ENCODE assay signal across 17 mouse cellular contexts in genomic region chr8:114877234-114877633, GRCm38 (mm10).
DNase-seq lines count a peak whose midpoint lies in the region; ATAC-seq and TF ChIP-seq lines count a peak whose summit lies in the region.
"Had no signal": no experiment of that assay in that cellular context is flagged by ENCODE, and none has a peak within 500 bp of the region (broad histone marks: within the 10 kb centered on the region; RNA-seq: fewer than 3 reads in every experiment).

No protein-coding gene starts in this region.

- no peak for DNase-seq in heart, embryonic 10.5 days (ENCODE audit: low spot score)
- DNase-seq in heart, adult 2 months = no peak
- no peak for DNase-seq in kidney, postnatal 10 days
- DNase-seq in neural tube, embryonic 10.5 days (ENCODE audit: extremely low spot score, low spot score) = no peak
- DNase-seq in gastrocnemius, postnatal 14 days = no peak
- DNase-seq: cerebellum, adult 9-10 months; kidney, postnatal 14 days; layer of hippocampus, adult 9-11 months; lung, postnatal 4 days had no signal

- no peak for TF ChIP-seq CTCF in heart, adult 2 months (IDR thresholded peaks at IDR 0.05)

- ATAC-seq in kidney, embryonic 14.5 days (ENCODE audit: low FRiP score, low TSS enrichment) = no peak
- no peak for ATAC-seq in neural tube, embryonic 12.5 days (ENCODE audit: low FRiP score, low read depth)
- no peak for ATAC-seq in liver, embryonic 15.5 days (ENCODE audit: insufficient read depth)
- ATAC-seq: forebrain, embryonic 15.5 days had no signal

- peak overlapping the region; percentile 74 for H3K27ac ChIP-seq in heart, embryonic 10.5 days
- H3K27ac ChIP-seq in heart, adult 2 months = no peak overlapping the region
- H3K27ac ChIP-seq in kidney, embryonic 14.5 days (ENCODE audit: low read depth, low read length) = peak overlapping the region; percentile 63; the same call in 1 of the 2 replicates
- H3K27ac ChIP-seq in neural tube, embryonic 12.5 days = no peak overlapping the region
- H3K27ac ChIP-seq in liver, embryonic 15.5 days (replicated peaks) = peak overlapping the region; percentile 92; the same call in 1 of the 2 replicates
- H3K27ac ChIP-seq: forebrain, embryonic 15.5 days; midbrain, embryonic 12.5 days had no signal

- no peak overlapping the region for H3K9ac ChIP-seq in heart, adult 2 months (ENCODE audit: low read depth, low read length)
- H3K9ac ChIP-seq in kidney, embryonic 14.5 days (ENCODE audit: low read depth, low read length) = no peak overlapping the region
- no peak overlapping the region for H3K9ac ChIP-seq in neural tube, embryonic 12.5 days
- no peak overlapping the region for H3K9ac ChIP-seq in liver, embryonic 15.5 days
- H3K9ac ChIP-seq: forebrain, embryonic 15.5 days; hindbrain, embryonic 15.5 days; midbrain, embryonic 12.5 days had no signal

- H3K4me3 ChIP-seq in heart, embryonic 10.5 days = no peak overlapping the region
- no peak overlapping the region for H3K4me3 ChIP-seq in heart, adult 2 months
- H3K4me3 ChIP-seq in kidney, embryonic 14.5 days (ENCODE audit: low read length) = no peak overlapping the region
- no peak overlapping the region for H3K4me3 ChIP-seq in neural tube, embryonic 12.5 days
- H3K4me3 ChIP-seq in liver, embryonic 15.5 days (replicated peaks) = no peak overlapping the region
- H3K4me3 ChIP-seq: forebrain, embryonic 15.5 days; hindbrain, embryonic 15.5 days; midbrain, embryonic 12.5 days; myocyte had no signal

- WGBS in heart, embryonic 10.5 days = 67% methylated on average over 10 of the region's 10 CpGs
- WGBS in heart, adult 2 months = 83% methylated on average over 10 of the region's 10 CpGs
- WGBS in kidney, embryonic 14.5 days = 79% methylated on average over 10 of the region's 10 CpGs
- WGBS in neural tube, embryonic 12.5 days = 77% methylated on average over 10 of the region's 10 CpGs
- 54% methylated on average over 10 of the region's 10 CpGs for WGBS in liver, embryonic 15.5 days (ENCODE audit: insufficient replicate concordance)

- no peak for TF ChIP-seq EP300 in heart, adult 2 months (IDR thresholded peaks at IDR 0.05; ENCODE audit: insufficient read depth, low read depth, low read length)

- no peak for TF ChIP-seq POLR2A in heart, adult 2 months (IDR thresholded peaks at IDR 0.05; ENCODE audit: insufficient read depth, low read depth, low read length)

- no peaks in the 10 kb centered on the region for H3K9me3 ChIP-seq in heart, embryonic 10.5 days
- no peaks in the 10 kb centered on the region for H3K9me3 ChIP-seq in kidney, embryonic 14.5 days (ENCODE audit: control insufficient read depth, low read length)
- no peaks in the 10 kb centered on the region for H3K9me3 ChIP-seq in neural tube, embryonic 12.5 days
- no peaks in the 10 kb centered on the region for H3K9me3 ChIP-seq in liver, embryonic 15.5 days (replicated peaks)
- H3K9me3 ChIP-seq: forebrain, embryonic 15.5 days; hindbrain, embryonic 15.5 days; midbrain, embryonic 12.5 days had no signal

- intact Hi-C loops in heart, adult 2 months (cut with DNase I) = no loop called here
- intact Hi-C loops in gastrocnemius, postnatal 14 days (cut with DNase I; ENCODE audit: low total_unique reads) = no loop called here

- peak overlapping the region; percentile 5; the same call in 1 of the 2 replicates for H3K4me2 ChIP-seq in kidney, embryonic 14.5 days (replicated peaks; ENCODE audit: low read depth, low read length)
- H3K4me2 ChIP-seq in neural tube, embryonic 12.5 days (replicated peaks) = 0 out of 2 replicates have a peak overlapping the region, but pooled peaks have one; percentile 33
- no peak overlapping the region for H3K4me2 ChIP-seq in liver, embryonic 15.5 days
- H3K4me2 ChIP-seq: hindbrain, embryonic 15.5 days had no signal

- H3K27me3 ChIP-seq in heart, embryonic 10.5 days (ENCODE audit: insufficient read depth, poor library complexity, severe bottlenecking) = 0 out of 2 replicates have a peak, but pooled peaks cover 3% of the 10 kb centered on the region
- H3K27me3 ChIP-seq in heart, adult 2 months (ENCODE audit: control insufficient read depth, insufficient read depth, low read length) = no peaks in the 10 kb centered on the region
- no peaks in the 10 kb centered on the region for H3K27me3 ChIP-seq in kidney, embryonic 14.5 days (ENCODE audit: control insufficient read depth, insufficient read depth, low read length)
- peaks cover 5% of the 10 kb centered on the region; the same call in 1 of the 2 replicates for H3K27me3 ChIP-seq in neural tube, embryonic 12.5 days (replicated peaks)
- no peaks in the 10 kb centered on the region for H3K27me3 ChIP-seq in liver, embryonic 15.5 days
- H3K27me3 ChIP-seq: CH12.LX; hindbrain, embryonic 15.5 days had no signal

- H3K4me1 ChIP-seq in heart, embryonic 10.5 days = peaks cover 59% of the 10 kb centered on the region
- no peaks in the 10 kb centered on the region for H3K4me1 ChIP-seq in heart, adult 2 months (ENCODE audit: control insufficient read depth, insufficient read depth, low read length)
- H3K4me1 ChIP-seq in kidney, embryonic 14.5 days (ENCODE audit: control insufficient read depth, insufficient read depth, low read length) = peaks cover 31% of the 10 kb centered on the region
- peaks cover 28% of the 10 kb centered on the region for H3K4me1 ChIP-seq in neural tube, embryonic 12.5 days
- peaks cover 62% of the 10 kb centered on the region for H3K4me1 ChIP-seq in liver, embryonic 15.5 days (replicated peaks)

- H3K36me3 ChIP-seq in heart, embryonic 10.5 days = no peaks in the 10 kb centered on the region
- H3K36me3 ChIP-seq in heart, adult 2 months (ENCODE audit: control insufficient read depth, insufficient read depth, low read length) = no peaks in the 10 kb centered on the region
- no peaks in the 10 kb centered on the region for H3K36me3 ChIP-seq in kidney, embryonic 14.5 days (ENCODE audit: control insufficient read depth, insufficient read depth, low read length)
- H3K36me3 ChIP-seq in neural tube, embryonic 12.5 days = no peaks in the 10 kb centered on the region
- H3K36me3 ChIP-seq in liver, embryonic 15.5 days (replicated peaks) = no peaks in the 10 kb centered on the region
- H3K36me3 ChIP-seq: forebrain, embryonic 15.5 days; hindbrain, embryonic 15.5 days; midbrain, embryonic 12.5 days had no signal

- H3K79me2 ChIP-seq in heart, adult 2 months (replicated peaks; ENCODE audit: control insufficient read depth, insufficient read depth, low read length) = no peaks in the 10 kb centered on the region

Comparison
In these comparisons a context has a peak if more than half of its experiments do, and no peak if none do; other contexts are left out.
1. H3K27ac ChIP-seq: peak in heart, embryonic 10.5 days (single experiment), kidney, embryonic 14.5 days (single experiment) and liver, embryonic 15.5 days (single experiment); none in heart, adult 2 months (single experiment) and neural tube, embryonic 12.5 days (single experiment).